Mouse (Mus musculus) lung, postnatal 0 days (tissue): ENCODE results near the gene Atp1b1. TPM values are rescaled to one million over a fixed set of nuclear protein-coding genes. Genes with fewer than 3 reads are reported as not detected.
A peak's percentile ranks its signal among the peaks of the same experiment; 100 is the strongest.

Experiments
- ATAC-seq: fragments of 200-750 bp; cut with Nextera tagmentation; 2 replicates; pipeline ENCODE4 v1.8.0; 2017; ENCODE audit warnings: moderate library complexity
- DNase-seq: peaks from one replicate; pipeline ENCODE4 v3.0.0-alpha.2; 2016; ENCODE audit warnings: low spot score
- H3K27ac ChIP-seq: fragments of 300-500 bp; sonication (generic); 2 replicates; pipeline ENCODE4 v1.5.1; 2014; ENCODE audit warnings: antibody characterized with exemption, mild to moderate bottlenecking, low read length, mixed read lengths
- H3K27me3 ChIP-seq: fragments of 300-500 bp; sonication (generic); replicated peaks from 2 replicates; pipeline ENCODE4 v1.6.1; 2014; ENCODE audit warnings: low read length, mixed read lengths; ENCODE audit not compliant: insufficient read depth
- H3K36me3 ChIP-seq: fragments of 300-500 bp; sonication (generic); 2 replicates; pipeline ENCODE4 v1.6.1; 2014; ENCODE audit warnings: low read length, mixed read lengths; ENCODE audit not compliant: insufficient read depth
- H3K4me1 ChIP-seq: fragments of 300-500 bp; sonication (generic); 2 replicates; pipeline ENCODE4 v1.6.1; 2014; ENCODE audit warnings: antibody characterized with exemption, low read depth, low read length, mixed read lengths; ENCODE audit not compliant: insufficient read depth
- H3K4me2 ChIP-seq: fragments of 300-500 bp; sonication (generic); replicated peaks from 2 replicates; pipeline ENCODE4 v1.6.1; 2014; ENCODE audit warnings: low read depth, mild to moderate bottlenecking, low read length, moderate library complexity, mixed read lengths
- H3K4me3 ChIP-seq: fragments of 300-500 bp; sonication (generic); 2 replicates; pipeline ENCODE4 v1.5.1; 2014; ENCODE audit warnings: low read depth, low read length
- H3K9ac ChIP-seq: fragments of 300-500 bp; sonication (generic); replicated peaks from 2 replicates; pipeline ENCODE4 v1.6.1; 2014; ENCODE audit warnings: low read depth, mild to moderate bottlenecking
- H3K9me3 ChIP-seq: fragments of 300-500 bp; sonication (generic); 2 replicates; pipeline ENCODE4 v1.6.1; 2016; ENCODE audit warnings: low read length, mixed read lengths
- CTCF ChIP-seq: IDR thresholded peaks from 2 replicates; pipeline ENCODE4 v1.5.1; 2016; ENCODE audit warnings: antibody characterized with exemption, mild to moderate bottlenecking
- EP300 ChIP-seq: IDR thresholded peaks from 2 replicates; pipeline ENCODE4 v1.6.1; 2016; ENCODE audit warnings: antibody characterized with exemption, mild to moderate bottlenecking, control low read depth
- WGBS: fragments of 180-500 bp; shearing (Covaris S2); extraction: QIAGEN DNeasy Blood & Tissue Kit; methylation state at CpG from one replicate; pipeline ENCODE4 v1.1.7; 2014; 5-methylcytosine and 5-hydroxymethylcytosine counted together
- polyA plus RNA-seq: library from polyadenylated mRNA; unstranded; fragments of >200 nt; fragmentation: Nextera tagmentation; extraction: Ambion mirVana; gene quantifications from 2 replicates; pipeline ENCODE4 v1.2.1, GENCODE M21; 2015

Atp1b1 gene
- polyA plus RNA-seq, 1 experiment from 2014 or later: 444 TPM

GRCm38 (mm10) chr1:164406506-164406905 is 51.6 kb downstream of the Atp1b1 start:
- no peaks in the 10 kb centered on the region for H3K27me3 ChIP-seq
- H3K9me3 ChIP-seq: 0 out of 2 replicates have a peak, but pooled peaks cover 5% of the 10 kb centered on the region
- H3K4me2 ChIP-seq: no peak overlapping the region
- WGBS: 80% methylated on average over 5 of the region's 5 CpGs
- TF ChIP-seq CTCF (no peak), EP300 (no peak)
- H3K4me1 ChIP-seq: no peaks in the 10 kb centered on the region
- H3K4me3 ChIP-seq: no peak overlapping the region
- H3K9ac ChIP-seq: no peak overlapping the region
- H3K27ac ChIP-seq: no peak overlapping the region
- ATAC-seq (no peak), DNase-seq (no peak)
- H3K36me3 ChIP-seq: no peaks in the 10 kb centered on the region

GRCm38 (mm10) chr1:164405385-164405802 is 52.8 kb downstream of the Atp1b1 start:
- ATAC-seq: peak; percentile 94
- H3K36me3 ChIP-seq: no peaks in the 10 kb centered on the region
- DNase-seq: peak; percentile 92
- no peak overlapping the region for H3K4me3 ChIP-seq
- H3K9me3 ChIP-seq: 0 out of 2 replicates have a peak, but pooled peaks cover 5% of the 10 kb centered on the region
- no peaks in the 10 kb centered on the region for H3K27me3 ChIP-seq
- peak overlapping the region; percentile 69 for H3K27ac ChIP-seq
- no peak overlapping the region for H3K9ac ChIP-seq
- 7% methylated on average over 5 of the region's 5 CpGs for WGBS
- H3K4me1 ChIP-seq: no peaks in the 10 kb centered on the region
- TF ChIP-seq EP300 (peak; percentile 99), CTCF (no peak)
- no peak overlapping the region for H3K4me2 ChIP-seq

- H3K4me1 ChIP-seq: no peaks in the 10 kb centered on the region
- H3K36me3 ChIP-seq: no peaks in the 10 kb centered on the region
- WGBS: 78% methylated on average over 3 of the region's 3 CpGs
- ATAC-seq: no peak; the same call in 1 of the 2 replicates
- 0 out of 2 replicates have a peak, but pooled peaks cover 5% of the 10 kb centered on the region for H3K9me3 ChIP-seq
- no peak overlapping the region for H3K4me2 ChIP-seq
- H3K27ac ChIP-seq: no peak overlapping the region
- TF ChIP-seq EP300: no peak
- TF ChIP-seq CTCF: no peak
- peak; percentile 6 for DNase-seq
- H3K4me3 ChIP-seq: no peak overlapping the region
- H3K9ac ChIP-seq: no peak overlapping the region
- no peaks in the 10 kb centered on the region for H3K27me3 ChIP-seq
These were observed 58.6 kb downstream of the Atp1b1 start for GRCm38 (mm10) chr1:164399578-164399977.

GRCm38 (mm10) chr1:164397672-164398071 is 60.5 kb downstream of the Atp1b1 start:
- ATAC-seq: peak; percentile 30
- H3K36me3 ChIP-seq: no peaks in the 10 kb centered on the region
- 0 out of 2 replicates have a peak, but pooled peaks cover 5% of the 10 kb centered on the region for H3K9me3 ChIP-seq
- H3K4me2 ChIP-seq: no peak overlapping the region
- 42% methylated on average over 4 of the region's 4 CpGs for WGBS
- DNase-seq: peak; percentile 31
- no peaks in the 10 kb centered on the region for H3K27me3 ChIP-seq
- H3K9ac ChIP-seq: no peak overlapping the region
- H3K4me3 ChIP-seq: no peak overlapping the region
- H3K4me1 ChIP-seq: no peaks in the 10 kb centered on the region
- H3K27ac ChIP-seq: no peak overlapping the region
- TF ChIP-seq CTCF: no peak

- Histone ChIP-seq H3K27ac (no peak overlapping the region), H3K27me3 (no peaks in the 10 kb centered on the region), H3K4me3 (no peak overlapping the region), H3K9ac (no peak overlapping the region), H3K4me1 (no peaks in the 10 kb centered on the region), H3K4me2 (no peak overlapping the region), H3K9me3 (no peaks in the 10 kb centered on the region), H3K36me3 (no peaks in the 10 kb centered on the region)
- DNase-seq (no peak), ATAC-seq (no peak)
- whole genome bisulfite sequencing: 81% methylated on average over 6 of the region's 6 CpGs
- no peak for TF ChIP-seq CTCF
- TF ChIP-seq EP300: no peak
These were observed 62.9 kb downstream of the Atp1b1 start for GRCm38 (mm10) chr1:164395131-164395780.

- Histone ChIP-seq H3K4me1 (no peaks in the 10 kb centered on the region), H3K4me2 (no peak overlapping the region), H3K4me3 (no peak overlapping the region), H3K27me3 (no peaks in the 10 kb centered on the region), H3K27ac (no peak overlapping the region), H3K36me3 (no peaks in the 10 kb centered on the region), H3K9ac (no peak overlapping the region), H3K9me3 (no peaks in the 10 kb centered on the region)
- no peak for ATAC-seq
- 39% methylated on average over 3 of the region's 3 CpGs for WGBS
- DNase-seq: no peak
- TF ChIP-seq CTCF (no peak), EP300 (no peak)
These were observed 66.0 kb downstream of the Atp1b1 start for GRCm38 (mm10) chr1:164392176-164392575.
